Mouse (Mus musculus): ENCODE measurements around the gene Nfasc. TPM values are rescaled to one million over a fixed set of nuclear protein-coding genes. Genes with fewer than 3 reads are reported as not detected.

Nfasc gene
- total and polyA plus RNA-seq, 3 experiments: 0.04 TPM; not detected in 2

- H3K27me3 ChIP-seq (replicated peaks): peaks cover 75% of the 10 kb centered on the region
- in situ Hi-C loops (cut with MboI; ENCODE audit: low pct_ligation_motif_present, low pct_unique_long_range_greater_than_20kb, low sequenced_read_pairs): no loop called here
These were observed 217.7 kb downstream of the Nfasc start for GRCm38 (mm10) chr1:132523920-132524319.

GRCm38 (mm10) chr1:132523048-132523447 lies 218.5 kb downstream of the Nfasc start:
- no peak for TF ChIP-seq KAT2A (IDR thresholded peaks at IDR 0.05; ENCODE audit: insufficient replicate concordance, low read length)
- no peak for TF ChIP-seq JUN (IDR thresholded peaks at IDR 0.05; ENCODE audit: insufficient read depth, low read depth, low read length)
- TF ChIP-seq POLR2AphosphoS2 (IDR thresholded peaks at IDR 0.05; ENCODE audit: low read depth, low read length): no peak
- TF ChIP-seq E2F4 (IDR thresholded peaks at IDR 0.05; ENCODE audit: insufficient replicate concordance, low read depth, low read length): no peak
- TF ChIP-seq JUND (conservative IDR thresholded peaks at IDR 0.05; ENCODE audit: low read depth, low read length): no peak
- H3K36me3 ChIP-seq (replicated peaks in 1 of 2; ENCODE audit: control insufficient read depth in 1 of 2, insufficient read depth in 1 of 2, low read length in 1 of 2): no peaks in the 10 kb centered on the region
- H3K4me3 ChIP-seq (replicated peaks in 1 of 3; ENCODE audit: low read depth in 2 of 3, low read length in 2 of 3, poor library complexity in 1 of 3): no peak overlapping the region
- peaks cover 75% of the 10 kb centered on the region for H3K27me3 ChIP-seq (replicated peaks)
- no peaks in the 10 kb centered on the region for H3K4me1 ChIP-seq (ENCODE audit: control insufficient read depth in 1 of 2, insufficient read depth in 2 of 2)
- H3K79me2 ChIP-seq (replicated peaks; ENCODE audit: control insufficient read depth, extremely low read depth, insufficient read depth, poor library complexity, severe bottlenecking): no peaks in the 10 kb centered on the region
- peaks cover 3% of the 10 kb centered on the region for H3K9me3 ChIP-seq (replicated peaks; ENCODE audit: low read length)
- no peak overlapping the region for H3K9ac ChIP-seq (ENCODE audit: insufficient read depth, low read depth)
- in situ Hi-C loops (cut with MboI; ENCODE audit: low pct_ligation_motif_present, low pct_unique_long_range_greater_than_20kb, low sequenced_read_pairs) (no loop called here), dilution Hi-C loops (cut with MboI; ENCODE audit: extremely low pct_ligation_motif_present, extremely low pct_unique_long_range_greater_than_20kb, low sequenced_read_pairs) (no loop called here)
- no peak overlapping the region for H3K27ac ChIP-seq (ENCODE audit: insufficient read depth, low read depth)
- no peak overlapping the region for H3K4me2 ChIP-seq (ENCODE audit: insufficient read depth, low read depth, poor library complexity, severe bottlenecking)
- DNase-seq (ENCODE audit: extremely low read depth): no peak

More at GRCm38 (mm10) chr1:132523920-132524319, 217.7 kb downstream of the Nfasc start:
- peaks cover 3% of the 10 kb centered on the region for H3K9me3 ChIP-seq (replicated peaks; ENCODE audit: low read length)
- no peak overlapping the region for H3K27ac ChIP-seq (ENCODE audit: insufficient read depth, low read depth)
- H3K36me3 ChIP-seq (replicated peaks in 1 of 2; ENCODE audit: control insufficient read depth in 1 of 2, insufficient read depth in 1 of 2, low read length in 1 of 2): no peaks in the 10 kb centered on the region
- dilution Hi-C loops (cut with MboI; ENCODE audit: extremely low pct_ligation_motif_present, extremely low pct_unique_long_range_greater_than_20kb, low sequenced_read_pairs): no loop called here
- H3K4me2 ChIP-seq (ENCODE audit: insufficient read depth, low read depth, poor library complexity, severe bottlenecking): no peak overlapping the region
- no peaks in the 10 kb centered on the region for H3K4me1 ChIP-seq (ENCODE audit: control insufficient read depth in 1 of 2, insufficient read depth in 2 of 2)
- no peaks in the 10 kb centered on the region for H3K79me2 ChIP-seq (replicated peaks; ENCODE audit: control insufficient read depth, extremely low read depth, insufficient read depth, poor library complexity, severe bottlenecking)
- H3K9ac ChIP-seq (ENCODE audit: insufficient read depth, low read depth): no peak overlapping the region
- TF ChIP-seq RAD21 (IDR thresholded peaks at IDR 0.05; ENCODE audit: low read depth, low read length): peak; percentile 28
- no peak for TF ChIP-seq USF1 (IDR thresholded peaks at IDR 0.05; ENCODE audit: low read depth, low read length)
- no peak for TF ChIP-seq RCOR1 (conservative IDR thresholded peaks at IDR 0.05; ENCODE audit: low read depth, low read length)
- peak; percentile 42 to 61 for TF ChIP-seq CTCF (conservative IDR thresholded peaks at IDR 0.05 in 1 of 2, IDR thresholded peaks at IDR 0.05 in 1 of 2; ENCODE audit: low read depth in 2 of 2, low read length in 2 of 2)
- peak; percentile 35 for TF ChIP-seq SMC3 (IDR thresholded peaks at IDR 0.05; ENCODE audit: low read depth, low read length)
- H3K4me3 ChIP-seq (replicated peaks in 1 of 3; ENCODE audit: low read depth in 2 of 3, low read length in 2 of 3, poor library complexity in 1 of 3): no peak overlapping the region
- DNase-seq (ENCODE audit: extremely low read depth): peak; percentile 34

GRCm38 (mm10) chr1:132520764-132521163 lies 220.8 kb downstream of the Nfasc start:
- dilution Hi-C loops (cut with MboI; ENCODE audit: extremely low pct_ligation_motif_present, extremely low pct_unique_long_range_greater_than_20kb, low sequenced_read_pairs) (no loop called here), in situ Hi-C loops (cut with MboI; ENCODE audit: low pct_ligation_motif_present, low pct_unique_long_range_greater_than_20kb, low sequenced_read_pairs) (no loop called here)
- Histone ChIP-seq H3K4me3 (replicated peaks in 1 of 3; ENCODE audit: low read depth in 2 of 3, low read length in 2 of 3, poor library complexity in 1 of 3) (no peak overlapping the region), H3K79me2 (replicated peaks; ENCODE audit: control insufficient read depth, extremely low read depth, insufficient read depth, poor library complexity, severe bottlenecking) (no peaks in the 10 kb centered on the region), H3K27ac (ENCODE audit: insufficient read depth, low read depth) (no peak overlapping the region), H3K9ac (ENCODE audit: insufficient read depth, low read depth) (no peak overlapping the region), H3K4me1 (ENCODE audit: control insufficient read depth in 1 of 2, insufficient read depth in 2 of 2) (no peaks in the 10 kb centered on the region), H3K36me3 (replicated peaks in 1 of 2; ENCODE audit: control insufficient read depth in 1 of 2, insufficient read depth in 1 of 2, low read length in 1 of 2) (no peaks in the 10 kb centered on the region), H3K27me3 (replicated peaks) (peaks cover 66% of the 10 kb centered on the region), H3K9me3 (replicated peaks; ENCODE audit: low read length) (peaks cover 3% of the 10 kb centered on the region), H3K4me2 (ENCODE audit: insufficient read depth, low read depth, poor library complexity, severe bottlenecking) (no peak overlapping the region)
- no peak for TF ChIP-seq POLR2A (IDR thresholded peaks at IDR 0.05; ENCODE audit: low read depth, low read length)
- no peak for TF ChIP-seq RCOR1 (conservative IDR thresholded peaks at IDR 0.05; ENCODE audit: low read depth, low read length)
- TF ChIP-seq ZC3H11A (IDR thresholded peaks at IDR 0.05; ENCODE audit: low read depth, low read length): no peak
- no peak; the same call in 1 of the 2 replicates for TF ChIP-seq SMC3 (IDR thresholded peaks at IDR 0.05; ENCODE audit: low read depth, low read length)
- TF ChIP-seq MAZ (IDR thresholded peaks at IDR 0.05; ENCODE audit: low read depth, low read length): peak; percentile 61; the same call in 1 of the 2 replicates
- TF ChIP-seq CHD2 (IDR thresholded peaks at IDR 0.05; ENCODE audit: low read length): no peak
- TF ChIP-seq JUN (IDR thresholded peaks at IDR 0.05; ENCODE audit: insufficient read depth, low read depth, low read length): no peak
- TF ChIP-seq TCF12 (IDR thresholded peaks at IDR 0.05; ENCODE audit: low read depth, low read length): no peak
- TF ChIP-seq CHD1 (IDR thresholded peaks at IDR 0.05; ENCODE audit: low read depth, low read length): no peak
- TF ChIP-seq NRF1 (IDR thresholded peaks at IDR 0.05; ENCODE audit: low read depth, low read length): no peak
- TF ChIP-seq CTCF (conservative IDR thresholded peaks at IDR 0.05 in 1 of 2, IDR thresholded peaks at IDR 0.05 in 1 of 2; ENCODE audit: low read depth in 2 of 2, low read length in 2 of 2): peak in 1 of 2 experiments; percentile 70; a peak in 2 of 4 replicates
- no peak for TF ChIP-seq MYC (IDR thresholded peaks at IDR 0.05; ENCODE audit: low read depth, low read length)
- DNase-seq (ENCODE audit: extremely low read depth): peak; percentile 51
